Mouse (Mus musculus): ENCODE measurements at regions not wholly inside any gene's neighbourhood (a gene's known extent, or its start where the extent isn't known, plus 50 kb on each side); places are given as distances from the start of the nearest gene placed in this dataset.

DNA sequence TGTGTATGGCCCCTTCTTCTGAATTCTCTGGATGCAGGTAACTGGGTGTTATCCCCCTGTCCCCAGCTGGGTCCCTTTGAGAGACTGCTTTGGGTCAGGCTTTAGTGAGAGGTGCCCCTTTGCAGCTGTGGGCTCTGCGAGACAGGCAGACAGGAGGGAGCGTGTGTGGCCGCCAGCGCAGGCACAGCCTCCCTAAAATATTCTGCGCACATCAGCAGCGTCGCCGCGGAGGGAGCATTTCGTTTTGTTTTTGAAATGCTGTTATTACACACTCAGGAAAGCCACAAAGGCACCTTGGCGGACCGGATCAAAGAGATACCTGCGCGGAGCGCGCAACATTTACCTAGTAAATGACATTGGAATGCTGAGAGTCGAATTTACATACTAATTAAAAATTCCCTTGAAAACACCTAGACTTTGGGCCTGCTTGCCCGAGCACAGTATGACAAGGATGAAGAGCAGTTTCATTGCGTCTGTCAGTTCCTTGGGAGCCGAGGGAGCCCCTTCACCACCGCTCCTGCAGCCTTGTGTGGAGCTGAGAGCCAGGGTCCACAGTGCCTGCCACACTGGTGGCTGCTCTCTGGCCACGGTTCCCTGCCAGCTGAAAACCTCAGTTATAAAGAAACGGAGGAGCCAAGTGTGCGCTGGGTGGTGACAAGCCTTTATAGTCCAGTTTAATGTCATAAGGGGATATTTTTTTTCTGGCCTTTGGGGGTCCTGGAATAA, 89.3 kb upstream of the Pmepa1 start:
- H3K4me3 ChIP-seq (ENCODE audit: low read length), result peak overlapping the region; percentile 20; the same call in 1 of the 2 replicates
- no peaks in the 10 kb centered on the region for H3K27me3 ChIP-seq (ENCODE audit: insufficient read depth, low read length)
- TF ChIP-seq CTCF (IDR thresholded peaks at IDR 0.05; ENCODE audit: low read depth), result no peak
- ATAC-seq (no peak), DNase-seq (ENCODE audit: low spot score) (peak; percentile 56)
- H3K4me2 ChIP-seq (ENCODE audit: low read depth, low read length), result peak overlapping the region; percentile 48
- H3K9me3 ChIP-seq (ENCODE audit: low read length), result no peaks in the 10 kb centered on the region
- peaks cover 7% of the 10 kb centered on the region; the same call in 1 of the 2 replicates for H3K4me1 ChIP-seq (ENCODE audit: insufficient read depth, low read length)
- peak overlapping the region; percentile 28; the same call in 1 of the 2 replicates for H3K9ac ChIP-seq (replicated peaks; ENCODE audit: low read length)
- no peaks in the 10 kb centered on the region for H3K36me3 ChIP-seq (ENCODE audit: insufficient read depth, low read length)
- 11% methylated on average over 24 of the region's 24 CpGs for WGBS
- H3K27ac ChIP-seq, result no peak overlapping the region

DNA sequence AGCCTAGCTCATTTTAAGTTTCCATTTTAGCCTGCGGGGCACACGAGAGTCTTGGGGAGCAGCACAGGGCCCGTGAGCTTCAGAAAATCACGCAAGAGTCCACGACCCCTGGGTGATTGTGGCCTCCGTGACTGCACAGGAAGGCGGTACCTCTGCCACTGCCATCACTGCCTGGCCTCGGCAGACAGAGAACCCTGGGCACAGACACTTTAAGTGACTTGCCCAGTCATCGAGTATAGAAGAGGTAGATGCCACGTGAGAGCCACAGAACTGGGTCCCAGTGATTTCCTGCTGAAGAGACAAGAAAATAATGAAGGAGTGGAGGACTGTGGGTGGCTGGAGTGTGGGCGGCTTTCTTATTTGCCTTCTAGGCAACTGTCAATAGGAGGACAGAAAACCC, 90.4 kb upstream of the Pmepa1 start:
- no peak for DNase-seq (ENCODE audit: low spot score)
- no peak for ATAC-seq
- H3K9ac ChIP-seq (replicated peaks; ENCODE audit: low read length), result no peak overlapping the region
- no peak overlapping the region for H3K27ac ChIP-seq
- H3K27me3 ChIP-seq (ENCODE audit: insufficient read depth, low read length), result no peaks in the 10 kb centered on the region
- no peaks in the 10 kb centered on the region for H3K9me3 ChIP-seq (ENCODE audit: low read length)
- H3K4me2 ChIP-seq (ENCODE audit: low read depth, low read length), result no peak overlapping the region
- no peak overlapping the region for H3K4me3 ChIP-seq (ENCODE audit: low read length)
- WGBS, result 78% methylated on average over 11 of the region's 11 CpGs
- H3K4me1 ChIP-seq (ENCODE audit: insufficient read depth, low read length), result peaks cover 7% of the 10 kb centered on the region; the same call in 1 of the 2 replicates
- H3K36me3 ChIP-seq (ENCODE audit: insufficient read depth, low read length), result no peaks in the 10 kb centered on the region
- no peak for TF ChIP-seq CTCF (IDR thresholded peaks at IDR 0.05; ENCODE audit: low read depth)

DNA sequence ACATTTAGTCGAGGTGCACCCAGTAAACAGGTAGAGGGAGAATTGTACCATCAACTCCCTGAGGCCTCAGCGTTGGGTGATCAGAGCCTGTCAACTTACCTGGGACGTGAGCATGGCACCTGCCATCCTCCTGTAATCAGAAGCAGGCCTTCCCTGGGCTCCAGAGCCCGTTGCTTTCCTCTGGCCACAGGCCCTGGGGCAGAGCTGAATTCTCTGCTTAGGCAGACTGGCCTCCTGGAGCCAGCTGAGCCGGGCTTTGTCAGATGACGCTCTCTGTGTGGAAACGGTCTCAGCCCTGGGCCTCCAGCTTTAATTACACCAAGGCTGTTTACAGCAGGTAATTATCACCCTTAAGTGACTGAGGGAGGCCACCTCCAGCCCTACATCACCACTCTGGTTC, 92.6 kb upstream of the Pmepa1 start:
- ATAC-seq (peak; percentile 21; the same call in 1 of the 2 replicates), DNase-seq (ENCODE audit: low spot score) (no peak)
- H3K27me3 ChIP-seq (ENCODE audit: insufficient read depth, low read length), result no peaks in the 10 kb centered on the region
- no peak overlapping the region for H3K4me3 ChIP-seq (ENCODE audit: low read length)
- WGBS, result 53% methylated on average over 7 of the region's 7 CpGs
- H3K4me2 ChIP-seq (ENCODE audit: low read depth, low read length), result no peak overlapping the region
- H3K27ac ChIP-seq, result no peak overlapping the region
- H3K9me3 ChIP-seq (ENCODE audit: low read length), result peaks cover 7% of the 10 kb centered on the region; the same call in 1 of the 2 replicates
- TF ChIP-seq CTCF (IDR thresholded peaks at IDR 0.05; ENCODE audit: low read depth), result no peak
- no peak overlapping the region for H3K9ac ChIP-seq (replicated peaks; ENCODE audit: low read length)
- no peaks in the 10 kb centered on the region for H3K36me3 ChIP-seq (ENCODE audit: insufficient read depth, low read length)
- peaks cover 7% of the 10 kb centered on the region; the same call in 1 of the 2 replicates for H3K4me1 ChIP-seq (ENCODE audit: insufficient read depth, low read length)

DNA sequence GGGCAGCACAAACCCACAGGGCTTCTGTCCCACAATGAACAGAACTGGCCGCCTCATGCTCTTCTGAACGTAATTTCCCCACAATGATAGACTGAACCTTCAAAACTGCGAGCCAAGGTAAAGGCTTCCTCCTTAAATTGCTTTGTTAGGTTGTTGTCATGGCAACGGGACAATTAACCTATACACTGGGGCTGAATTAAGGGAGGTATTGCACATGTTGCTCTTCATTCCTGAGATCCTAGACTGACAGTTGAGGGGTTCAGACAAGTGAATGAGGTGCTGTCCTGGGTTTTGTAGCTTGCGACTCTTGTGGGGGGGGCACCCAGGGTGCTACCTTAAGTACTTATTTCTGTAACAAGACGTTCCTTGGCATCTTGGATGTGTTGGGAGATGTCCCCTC, 100.6 kb upstream of the Pmepa1 start:
- Histone ChIP-seq H3K36me3 (ENCODE audit: insufficient read depth, low read length) (no peaks in the 10 kb centered on the region), H3K4me1 (ENCODE audit: insufficient read depth, low read length) (no peaks in the 10 kb centered on the region), H3K27ac (no peak overlapping the region), H3K4me2 (ENCODE audit: low read depth, low read length) (no peak overlapping the region), H3K9me3 (ENCODE audit: low read length) (peaks cover 6% of the 10 kb centered on the region; the same call in 1 of the 2 replicates), H3K9ac (replicated peaks; ENCODE audit: low read length) (no peak overlapping the region), H3K27me3 (ENCODE audit: insufficient read depth, low read length) (no peaks in the 10 kb centered on the region), H3K4me3 (ENCODE audit: low read length) (no peak overlapping the region)
- TF ChIP-seq CTCF (IDR thresholded peaks at IDR 0.05; ENCODE audit: low read depth), result no peak
- WGBS, result 77% methylated on average over 6 of the region's 6 CpGs
- DNase-seq (ENCODE audit: low spot score), result no peak
- no peak for ATAC-seq

DNA sequence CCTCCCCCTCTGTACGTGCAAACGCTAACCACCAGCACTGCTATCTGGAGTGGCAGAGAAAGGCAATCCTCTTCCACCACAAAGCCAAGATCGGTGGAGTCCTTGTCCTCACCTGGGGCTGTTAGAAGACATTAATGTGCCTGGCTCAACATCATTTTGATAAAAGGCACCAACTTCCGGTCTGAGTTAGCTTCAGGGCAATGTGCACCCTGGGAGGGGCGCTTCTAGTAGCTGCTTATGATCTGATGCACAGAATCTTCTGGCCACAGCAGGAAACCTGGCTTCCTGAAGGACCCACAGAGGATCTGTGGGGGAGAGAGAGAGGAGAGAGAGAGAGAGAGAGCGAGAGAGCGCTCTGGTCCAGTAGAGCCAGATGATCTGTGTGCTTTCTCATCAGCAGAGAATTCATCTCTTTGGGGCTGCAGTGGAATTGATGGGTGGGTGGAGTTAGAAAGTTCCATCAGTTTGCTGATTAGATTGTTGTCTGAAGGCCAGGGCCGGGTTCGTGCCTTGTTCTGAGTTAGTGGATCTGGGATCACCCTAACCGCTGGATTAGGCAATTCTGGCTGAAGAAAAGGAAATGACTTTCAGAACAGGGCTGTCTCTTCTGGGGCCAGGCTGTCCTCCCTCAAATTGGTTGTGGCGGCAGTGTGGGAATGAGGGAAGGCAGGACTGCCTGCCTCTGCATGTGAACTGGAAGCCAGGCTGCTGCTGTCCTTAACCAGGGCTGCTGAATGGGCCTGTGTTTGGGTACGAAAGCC, 101.3 kb upstream of the Pmepa1 start:
- Histone ChIP-seq H3K4me1 (ENCODE audit: insufficient read depth, low read length) (no peaks in the 10 kb centered on the region), H3K36me3 (ENCODE audit: insufficient read depth, low read length) (no peaks in the 10 kb centered on the region), H3K4me2 (ENCODE audit: low read depth, low read length) (no peak overlapping the region), H3K9ac (replicated peaks; ENCODE audit: low read length) (no peak overlapping the region), H3K27me3 (ENCODE audit: insufficient read depth, low read length) (no peaks in the 10 kb centered on the region), H3K4me3 (ENCODE audit: low read length) (no peak overlapping the region), H3K27ac (no peak overlapping the region), H3K9me3 (ENCODE audit: low read length) (no peaks in the 10 kb centered on the region)
- DNase-seq (ENCODE audit: low spot score) (no peak), ATAC-seq (no peak)
- WGBS, result 65% methylated on average over 10 of the region's 12 CpGs
- TF ChIP-seq CTCF (IDR thresholded peaks at IDR 0.05; ENCODE audit: low read depth), result no peak

DNA sequence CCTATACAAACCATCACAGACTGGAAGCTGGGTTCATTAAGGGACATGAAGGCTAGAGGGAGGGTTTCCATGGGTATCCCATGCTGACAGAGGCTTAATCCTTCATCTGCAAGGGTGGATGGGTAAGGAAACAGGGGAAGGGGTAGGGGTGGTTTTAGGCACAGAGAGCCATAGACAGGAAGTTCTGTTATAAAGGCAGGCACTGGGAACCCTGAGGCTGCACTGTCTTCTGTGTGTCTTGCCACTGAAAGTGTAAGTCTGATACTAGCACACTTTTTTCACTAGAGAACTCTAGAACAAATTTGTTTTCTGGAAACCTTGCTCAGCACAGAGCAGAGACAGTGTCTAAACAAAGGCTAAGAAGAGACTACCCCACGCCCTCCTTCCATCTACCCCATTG, 103.4 kb upstream of the Pmepa1 start:
- Histone ChIP-seq H3K27me3 (ENCODE audit: insufficient read depth, low read length) (no peaks in the 10 kb centered on the region), H3K9ac (replicated peaks; ENCODE audit: low read length) (no peak overlapping the region), H3K4me2 (ENCODE audit: low read depth, low read length) (no peak overlapping the region), H3K27ac (no peak overlapping the region), H3K4me1 (ENCODE audit: insufficient read depth, low read length) (no peaks in the 10 kb centered on the region), H3K36me3 (ENCODE audit: insufficient read depth, low read length) (no peaks in the 10 kb centered on the region), H3K4me3 (ENCODE audit: low read length) (no peak overlapping the region), H3K9me3 (ENCODE audit: low read length) (no peaks in the 10 kb centered on the region)
- no peak for DNase-seq (ENCODE audit: low spot score)
- ATAC-seq, result no peak
- TF ChIP-seq CTCF (IDR thresholded peaks at IDR 0.05; ENCODE audit: low read depth), result no peak
- 95% methylated on average over 1 of the region's 1 CpGs for WGBS

Measured in hindbrain, postnatal 0 days (tissue).